20 mouse cellular contexts compared by ENCODE assay signal in the genomic region with DNA sequence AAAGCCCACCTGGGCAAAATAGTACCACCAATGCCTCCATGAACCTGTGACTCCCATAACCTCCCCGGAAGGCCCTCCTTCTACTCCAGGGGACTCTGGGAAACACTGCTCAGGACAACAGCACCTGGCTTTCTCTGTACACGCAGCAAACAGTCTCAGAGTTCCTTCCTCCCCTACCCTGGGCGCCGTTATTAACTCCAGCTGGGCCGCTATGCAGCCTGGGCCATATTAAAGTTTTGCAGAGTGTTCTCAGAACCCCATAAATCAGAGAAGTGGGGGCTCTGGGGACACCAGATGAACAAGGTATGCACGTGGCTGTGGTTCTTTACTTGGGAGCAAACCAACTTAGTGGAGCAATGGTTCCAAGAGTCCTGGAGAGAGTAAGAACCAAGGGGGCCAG.
A peak's percentile ranks its signal among the peaks of the same experiment; 100 is the strongest.
DNase-seq lines count a peak whose midpoint lies in the region; ATAC-seq lines count a peak whose summit lies in the region.
"Had no signal": no experiment of that assay in that cellular context is flagged by ENCODE, and none has a peak within 500 bp of the region (broad histone marks: within the 10 kb centered on the region; RNA-seq: fewer than 3 reads in every experiment).

No protein-coding gene starts in this region.

- H3K4me1 ChIP-seq in embryonic facial prominence, embryonic 14.5 days (ENCODE audit: control insufficient read depth, insufficient read depth, low read length): peaks cover 19% of the 10 kb centered on the region; the same call in 1 of the 2 replicates
- H3K4me1 ChIP-seq in limb, embryonic 12.5 days (replicated peaks): peaks cover 66% of the 10 kb centered on the region
- peaks cover 11% of the 10 kb centered on the region; the same call in 1 of the 2 replicates for H3K4me1 ChIP-seq in stomach, embryonic 14.5 days (ENCODE audit: control insufficient read depth, insufficient read depth, low read length)
- H3K4me1 ChIP-seq in midbrain, embryonic 13.5 days (replicated peaks): peaks cover 9% of the 10 kb centered on the region; the same call in 1 of the 2 replicates
- H3K4me1 ChIP-seq: midbrain, embryonic 12.5 days had no signal

- H3K27ac ChIP-seq in embryonic facial prominence, embryonic 14.5 days (replicated peaks; ENCODE audit: low read depth, low read length): peak overlapping the region; percentile 75
- peak overlapping the region; percentile 93 for H3K27ac ChIP-seq in limb, embryonic 12.5 days
- H3K27ac ChIP-seq in stomach, embryonic 14.5 days (ENCODE audit: low read length): peak overlapping the region; percentile 48; the same call in 1 of the 2 replicates
- no peak overlapping the region for H3K27ac ChIP-seq in midbrain, embryonic 13.5 days
- H3K27ac ChIP-seq: heart, adult 2 months; hindbrain, embryonic 15.5 days; kidney, embryonic 15.5 days; liver, embryonic 15.5 days; lung, embryonic 15.5 days; midbrain, embryonic 12.5 days; neural tube, embryonic 13.5 days had no signal

- H3K4me3 ChIP-seq in embryonic facial prominence, embryonic 14.5 days (ENCODE audit: low read depth, low read length): no peak overlapping the region
- H3K4me3 ChIP-seq in limb, embryonic 12.5 days (replicated peaks): no peak overlapping the region
- H3K4me3 ChIP-seq in stomach, embryonic 14.5 days (ENCODE audit: low read depth, low read length): no peak overlapping the region
- no peak overlapping the region for H3K4me3 ChIP-seq in midbrain, embryonic 13.5 days (replicated peaks)
- H3K4me3 ChIP-seq: heart, adult 2 months; heart, embryonic 12.5 days; hindbrain, embryonic 15.5 days; kidney, embryonic 15.5 days; liver, embryonic 15.5 days; lung, embryonic 15.5 days; midbrain, embryonic 12.5 days; neural tube, embryonic 13.5 days had no signal

- peak; percentile 16 for DNase-seq in embryo, embryonic 11.5 days (ENCODE audit: low read depth, low spot score)
- DNase-seq in embryo, embryonic 10 days (ENCODE audit: low spot score): no peak
- DNase-seq in embryonic facial prominence, embryonic 14.5 days (ENCODE audit: low spot score): peak; percentile 18
- DNase-seq in right cerebral cortex, postnatal 4 days: no peak
- DNase-seq in right cerebral cortex, adult 18-20 months: no peak
- DNase-seq: cerebellum, adult 11-12 months; cerebellum, adult 9-11 months; heart, adult 2 months had no signal

- H3K9me3 ChIP-seq in embryonic facial prominence, embryonic 14.5 days (ENCODE audit: control insufficient read depth, low read length): no peaks in the 10 kb centered on the region
- H3K9me3 ChIP-seq in limb, embryonic 12.5 days: no peaks in the 10 kb centered on the region
- H3K9me3 ChIP-seq in stomach, embryonic 14.5 days (ENCODE audit: control insufficient read depth, low read depth, low read length): no peaks in the 10 kb centered on the region
- no peaks in the 10 kb centered on the region for H3K9me3 ChIP-seq in midbrain, embryonic 13.5 days
- H3K9me3 ChIP-seq: heart, embryonic 12.5 days; hindbrain, embryonic 15.5 days; kidney, embryonic 15.5 days; liver, embryonic 15.5 days; lung, embryonic 15.5 days; midbrain, embryonic 12.5 days; neural tube, embryonic 13.5 days had no signal

- H3K9ac ChIP-seq in embryonic facial prominence, embryonic 14.5 days (ENCODE audit: low read depth, low read length): no peak overlapping the region
- H3K9ac ChIP-seq in limb, embryonic 12.5 days (replicated peaks): peak overlapping the region; percentile 23; the same call in 1 of the 2 replicates
- H3K9ac ChIP-seq in stomach, embryonic 14.5 days (replicated peaks; ENCODE audit: low read depth, low read length): no peak overlapping the region
- H3K9ac ChIP-seq in midbrain, embryonic 13.5 days (replicated peaks): no peak overlapping the region
- H3K9ac ChIP-seq: heart, embryonic 12.5 days; hindbrain, embryonic 15.5 days; kidney, embryonic 15.5 days; liver, embryonic 15.5 days; lung, embryonic 15.5 days; midbrain, embryonic 12.5 days; neural tube, embryonic 13.5 days had no signal

- no peak overlapping the region for H3K4me2 ChIP-seq in embryonic facial prominence, embryonic 14.5 days (ENCODE audit: low read depth, low read length)
- peak overlapping the region; percentile 21 for H3K4me2 ChIP-seq in limb, embryonic 12.5 days
- no peak overlapping the region for H3K4me2 ChIP-seq in stomach, embryonic 14.5 days (replicated peaks; ENCODE audit: low read depth, low read length)
- H3K4me2 ChIP-seq in midbrain, embryonic 13.5 days (replicated peaks): no peak overlapping the region
- H3K4me2 ChIP-seq: heart, embryonic 12.5 days; hindbrain, embryonic 15.5 days; kidney, embryonic 15.5 days; liver, embryonic 15.5 days; lung, embryonic 15.5 days; midbrain, embryonic 12.5 days; neural tube, embryonic 13.5 days had no signal

- WGBS in embryonic facial prominence, embryonic 14.5 days: 43% methylated on average over 6 of the region's 6 CpGs
- WGBS in limb, embryonic 12.5 days: 19% methylated on average over 6 of the region's 6 CpGs
- 64% methylated on average over 6 of the region's 6 CpGs for WGBS in stomach, embryonic 14.5 days
- WGBS in midbrain, embryonic 13.5 days: 88% methylated on average over 6 of the region's 6 CpGs

- peak; percentile 61 for ATAC-seq in embryonic facial prominence, embryonic 14.5 days (ENCODE audit: low read depth)
- peak; percentile 76 for ATAC-seq in limb, embryonic 12.5 days (ENCODE audit: insufficient number of reproducible peaks, insufficient read depth, low FRiP score, low TSS enrichment, low read depth)
- no peak for ATAC-seq in stomach, embryonic 14.5 days (ENCODE audit: insufficient number of reproducible peaks, insufficient read depth, low FRiP score, low read depth)
- no peak for ATAC-seq in midbrain, embryonic 13.5 days
- ATAC-seq: forebrain, embryonic 16.5 days; Patski had no signal

- H3K36me3 ChIP-seq in embryonic facial prominence, embryonic 14.5 days (ENCODE audit: control insufficient read depth, insufficient read depth, low read length): 0 out of 2 replicates have a peak, but pooled peaks cover 9% of the 10 kb centered on the region
- peaks cover 6% of the 10 kb centered on the region for H3K36me3 ChIP-seq in limb, embryonic 12.5 days
- no peaks in the 10 kb centered on the region for H3K36me3 ChIP-seq in stomach, embryonic 14.5 days (ENCODE audit: control insufficient read depth, insufficient read depth, low read length)
- no peaks in the 10 kb centered on the region for H3K36me3 ChIP-seq in midbrain, embryonic 13.5 days
- H3K36me3 ChIP-seq: kidney, embryonic 15.5 days; liver, embryonic 15.5 days; lung, embryonic 15.5 days; midbrain, embryonic 12.5 days; neural tube, embryonic 13.5 days had no signal

- no peaks in the 10 kb centered on the region for H3K27me3 ChIP-seq in embryonic facial prominence, embryonic 14.5 days (replicated peaks; ENCODE audit: control insufficient read depth, insufficient read depth, low read length)
- no peaks in the 10 kb centered on the region for H3K27me3 ChIP-seq in limb, embryonic 12.5 days
- H3K27me3 ChIP-seq in stomach, embryonic 14.5 days (ENCODE audit: control insufficient read depth, insufficient read depth, low read length): no peaks in the 10 kb centered on the region
- H3K27me3 ChIP-seq in midbrain, embryonic 13.5 days: no peaks in the 10 kb centered on the region
- H3K27me3 ChIP-seq: hindbrain, embryonic 15.5 days; kidney, embryonic 15.5 days; liver, embryonic 15.5 days; lung, embryonic 15.5 days; midbrain, embryonic 12.5 days; neural tube, embryonic 13.5 days had no signal

Comparison
In these comparisons a context has a peak if more than half of its experiments do, and no peak if none do; other contexts are left out.
1. DNase-seq: peak in embryo, embryonic 11.5 days (single experiment) and embryonic facial prominence, embryonic 14.5 days (single experiment); none in embryo, embryonic 10 days (single experiment), right cerebral cortex, postnatal 4 days (single experiment) and right cerebral cortex, adult 18-20 months (single experiment).
2. ATAC-seq: peak in embryonic facial prominence, embryonic 14.5 days (single experiment) and limb, embryonic 12.5 days (single experiment); none in stomach, embryonic 14.5 days (single experiment) and midbrain, embryonic 13.5 days (single experiment).